Mouse (Mus musculus) liver, adult 10 weeks (tissue): ENCODE data around the gene Gm20896. TPM values are rescaled to one million over a fixed set of nuclear protein-coding genes. Genes with fewer than 3 reads are reported as not detected.

Experiments used
- polyA plus RNA-seq: library from polyadenylated mRNA; stranded (reverse); fragments of 350-450 nt; fragmentation: Illumina TruSeq; extraction: RNeasy Lipid Tissue Mini Kit (QIAGEN cat#74804); gene quantifications from one replicate; pipeline ENCODE4 v1.2.3, GENCODE M21; 2014; ENCODE audit warnings: low read depth, low replicate concordance

Gm20896 gene
- not detected for polyA plus RNA-seq

DNA sequence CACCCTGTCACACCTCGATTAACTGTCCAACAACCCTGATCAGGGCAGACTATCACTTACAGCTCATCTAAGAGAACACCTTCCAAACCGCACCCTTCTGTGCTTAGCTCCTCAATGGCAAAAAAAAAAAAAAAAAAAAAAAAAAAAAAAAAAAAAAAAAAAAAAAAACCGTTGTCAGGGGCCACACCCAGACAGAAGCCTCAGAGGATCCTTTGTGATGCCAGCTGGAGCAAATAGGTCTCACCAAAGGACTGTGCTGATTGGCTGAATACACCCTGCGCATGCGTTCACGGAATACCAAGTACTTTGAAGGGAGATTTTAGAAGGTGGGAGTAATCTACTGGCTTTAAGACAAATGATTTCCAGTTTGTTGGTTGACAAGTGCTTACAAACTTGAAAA, at the start of gene Gm20896:
Gene Gm20896, minus strand, starts transcription at position 101 of the 400 bp plus-strand sequence.

